Mouse (Mus musculus): ENCODE data around the gene Rab19. TPM values are rescaled to one million over a fixed set of nuclear protein-coding genes. Genes with fewer than 3 reads are reported as not detected.
"Not testable (repeated sequence)": the region's sequence is repeated elsewhere in the genome, so short reads cannot be mapped to it uniquely, and the experiment has no call there.

The Rab19 gene
- total RNA-seq, 2 experiments from 2014 or later = not detected

- intact Hi-C loops (cut with DNase I) = not testable (repeated sequence)
Measured at GRCm38 (mm10) chr6:39378161-39378835, 2.7 kb upstream of the Rab19 start.

DNA sequence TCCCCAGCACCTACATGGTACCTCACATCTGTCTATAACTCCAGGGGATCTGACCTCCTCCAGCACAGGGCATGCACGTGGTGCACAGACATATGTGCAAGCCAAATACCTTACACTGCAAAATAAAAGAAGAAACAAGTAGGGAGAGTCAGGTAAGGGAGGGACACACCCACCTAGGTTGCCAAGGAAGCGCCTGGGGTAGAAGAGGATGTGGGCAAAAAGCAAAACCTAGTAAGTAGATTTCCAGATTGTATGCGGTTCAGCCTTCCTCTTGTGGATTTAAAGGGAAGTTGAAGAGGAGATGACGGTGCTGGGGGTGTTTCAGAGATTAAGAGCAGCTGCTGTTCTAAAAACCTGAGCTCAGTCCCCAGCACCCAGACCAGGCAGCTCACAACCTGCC lies 1.8 kb upstream of the Rab19 start:
- intact Hi-C loops (cut with DNase I) = no loop called here
- no peak for DNase-seq (ENCODE audit: low spot score in 2 of 2)

More at GRCm38 (mm10) chr6:39378161-39378835, 2.7 kb upstream of the Rab19 start:
- DNase-seq (ENCODE audit: low spot score in 2 of 2) = not testable (repeated sequence)

- no peak for DNase-seq (ENCODE audit: low spot score in 2 of 2)
- intact Hi-C loops (cut with DNase I) = no loop called here
Measured at GRCm38 (mm10) chr6:39379749-39380148, 1.2 kb upstream of the Rab19 start.

DNA sequence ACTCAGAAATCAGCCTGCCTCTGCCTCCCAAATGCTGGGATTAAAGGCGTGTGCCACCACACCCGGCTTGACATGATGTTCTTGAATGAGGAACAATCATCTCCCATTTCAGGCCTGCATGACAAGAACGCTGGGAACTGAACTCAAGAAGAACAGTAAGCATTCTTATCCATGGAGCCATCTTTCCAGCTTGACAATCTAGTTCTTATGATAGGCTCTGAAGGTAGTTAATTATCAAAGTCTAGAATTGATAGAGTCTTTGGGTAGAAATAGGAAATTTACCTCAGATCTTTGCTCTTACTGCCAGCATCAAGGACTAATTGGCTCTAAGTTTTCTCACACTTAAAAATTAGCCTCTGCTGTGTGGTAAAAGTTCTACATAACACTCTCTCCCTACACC lies 699 bp upstream of the Rab19 start:
- no peak for DNase-seq (ENCODE audit: low spot score in 2 of 2)
- intact Hi-C loops (cut with DNase I) = no loop called here

DNA sequence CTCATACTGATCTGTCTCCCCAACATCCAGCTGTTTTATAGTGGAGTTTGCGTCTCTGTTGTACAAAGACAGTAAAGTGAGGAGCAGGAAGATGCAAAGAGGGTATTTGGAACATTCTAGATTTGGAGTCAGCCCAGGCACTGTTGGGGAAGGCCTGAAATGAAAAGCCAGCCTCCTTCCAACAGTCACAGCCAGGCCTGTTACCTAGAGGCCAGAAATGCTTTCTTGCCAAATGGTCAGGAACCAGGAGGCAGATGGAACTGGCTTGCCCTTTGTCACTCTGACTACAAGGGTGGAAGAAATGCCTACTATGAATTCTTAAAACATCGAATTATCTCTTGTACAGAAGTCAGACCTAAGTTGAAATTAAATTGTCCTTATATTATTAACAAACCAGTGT lies 9.0 kb downstream of the Rab19 start:
- intact Hi-C loops (cut with DNase I) = no loop called here

DNA sequence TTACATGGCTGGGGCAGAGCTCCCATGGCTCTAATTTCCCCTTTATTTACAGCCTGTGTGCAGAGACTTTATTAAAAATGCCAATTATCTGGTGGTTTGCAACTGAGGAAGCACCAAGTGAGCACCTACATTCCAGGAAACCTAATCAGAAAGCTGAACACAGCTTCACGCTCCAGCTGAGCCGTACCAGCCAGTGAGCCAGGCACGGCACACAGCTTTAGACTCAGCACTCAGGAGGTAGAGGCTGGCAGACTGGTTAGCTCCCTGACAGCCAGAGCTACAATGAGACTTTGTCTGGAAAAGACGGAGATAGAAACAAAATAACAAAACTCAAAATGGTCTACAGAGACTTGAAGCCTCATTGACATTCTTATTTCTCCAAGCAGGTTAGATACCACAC lies 14.5 kb downstream of the Rab19 start:
- no peak for DNase-seq (ENCODE audit: low spot score in 2 of 2)

More for the DNA sequence above, 9.0 kb downstream of the Rab19 start:
- DNase-seq (ENCODE audit: low spot score in 2 of 2) = no peak

DNA sequence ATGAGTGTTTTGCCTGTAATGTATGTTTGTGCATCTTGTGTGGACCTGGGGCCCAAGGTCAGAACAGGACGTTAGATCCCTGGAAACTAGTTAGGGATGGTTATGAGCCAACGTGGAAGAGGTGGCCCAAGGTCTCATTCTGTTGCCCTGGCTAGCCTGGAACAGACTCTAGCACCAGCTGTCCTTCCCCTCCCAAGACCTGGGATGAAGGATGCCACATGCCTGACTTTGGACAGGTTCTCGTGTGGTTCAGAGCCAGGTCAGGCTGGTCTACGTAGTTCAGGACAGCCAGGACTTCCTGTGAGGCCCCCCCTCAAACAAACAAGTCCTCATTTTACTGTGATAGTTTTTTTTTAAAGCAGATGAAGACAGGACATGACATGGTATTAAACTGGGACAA lies 14.9 kb downstream of the Rab19 start:
- intact Hi-C loops (cut with DNase I) = no loop called here
- no peak for DNase-seq (ENCODE audit: low spot score in 2 of 2)

More for the DNA sequence above, 14.5 kb downstream of the Rab19 start:
- intact Hi-C loops (cut with DNase I) = no loop called here

GRCm38 (mm10) chr6:39397046-39397445 lies 16.1 kb downstream of the Rab19 start:
- DNase-seq (ENCODE audit: low spot score in 2 of 2) = no peak
- intact Hi-C loops (cut with DNase I) = no loop called here

DNA sequence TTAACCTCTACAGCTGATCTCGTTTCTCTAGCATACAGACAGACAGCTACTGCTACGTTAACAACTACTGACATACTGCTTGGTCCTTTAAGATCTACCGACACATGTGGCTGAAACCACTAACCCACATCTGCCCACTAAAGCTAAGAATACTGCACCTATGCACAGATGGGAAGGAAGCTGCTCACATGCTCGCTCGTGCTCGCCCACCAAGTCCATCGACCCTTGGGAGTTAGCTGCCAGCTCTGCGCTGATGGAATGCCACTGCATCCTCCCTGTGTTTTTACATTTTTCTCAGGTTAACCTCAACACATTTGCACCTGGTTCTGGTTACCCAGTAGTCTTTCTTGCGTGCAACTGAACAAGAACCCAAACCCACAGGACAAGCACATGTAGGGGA lies 17.4 kb downstream of the Rab19 start:
- intact Hi-C loops (cut with DNase I) = no loop called here
- DNase-seq (ENCODE audit: low spot score in 2 of 2) = no peak

DNA sequence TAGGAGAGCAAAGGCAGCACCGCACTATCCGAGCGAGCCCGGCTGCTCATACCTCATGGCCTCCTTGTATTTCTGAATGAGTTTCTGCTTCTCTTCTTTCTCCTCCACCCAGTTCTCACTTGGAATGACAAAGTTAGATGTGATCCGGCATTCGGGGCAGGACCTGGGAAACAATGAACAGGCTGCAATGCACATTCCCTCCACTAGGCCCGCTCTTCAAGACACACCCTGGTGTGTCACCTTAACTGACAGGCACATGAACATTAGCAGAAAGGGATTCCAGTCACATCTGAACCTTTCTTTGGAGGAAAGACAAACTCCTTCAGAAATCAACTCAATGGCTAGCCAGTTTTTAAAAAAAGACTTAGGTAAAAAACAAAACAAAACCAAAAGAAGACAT lies 19.4 kb downstream of the Rab19 start:
- DNase-seq (ENCODE audit: low spot score in 2 of 2) = no peak
- intact Hi-C loops (cut with DNase I) = no loop called here

DNA sequence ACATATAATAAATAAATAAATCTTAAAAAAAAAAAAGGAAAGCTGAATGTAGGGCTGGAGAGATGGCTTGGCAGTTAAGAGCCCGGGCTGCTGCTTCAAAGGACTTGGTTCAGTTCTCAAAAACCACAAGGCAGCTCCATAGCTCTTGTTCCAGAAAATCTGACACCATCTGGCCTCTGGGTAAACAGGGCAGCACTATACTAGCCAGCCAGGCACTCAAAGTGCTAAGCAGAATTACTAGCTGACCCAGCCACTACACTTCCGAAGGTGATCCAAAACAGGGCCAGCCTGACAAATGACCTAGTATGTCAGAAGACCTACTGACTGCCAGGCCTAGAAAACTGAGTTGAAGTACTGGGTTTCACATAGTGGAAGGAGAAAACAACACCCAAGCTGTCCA lies 22.2 kb downstream of the Rab19 start:
- no peak for DNase-seq (ENCODE audit: low spot score in 2 of 2)
- intact Hi-C loops (cut with DNase I) = no loop called here

- no peak for DNase-seq (ENCODE audit: low spot score in 2 of 2)
- intact Hi-C loops (cut with DNase I) = no loop called here
Measured at GRCm38 (mm10) chr6:39406480-39406879, 25.5 kb downstream of the Rab19 start.

DNA sequence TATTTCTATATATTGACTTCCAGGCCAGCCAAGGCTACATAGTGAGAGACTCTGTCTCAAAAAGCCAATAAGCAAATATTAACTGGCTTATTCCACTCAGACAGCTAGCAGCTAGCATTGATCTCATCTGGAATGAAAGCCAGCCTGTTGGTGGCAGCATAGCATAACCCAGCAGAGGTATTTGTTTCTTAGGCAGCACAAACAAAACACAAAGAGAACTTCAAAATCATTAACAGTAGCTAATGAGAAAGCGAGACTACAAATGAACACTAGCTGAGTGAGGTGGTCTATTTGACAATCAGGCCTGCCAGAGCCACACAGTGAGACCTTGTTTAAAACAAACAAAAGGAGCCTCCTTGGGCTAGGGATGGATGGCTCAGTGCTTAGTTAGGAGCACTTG lies 33.1 kb downstream of the Rab19 start:
- no peak for DNase-seq (ENCODE audit: low spot score in 2 of 2)
- intact Hi-C loops (cut with DNase I) = no loop called here

DNA sequence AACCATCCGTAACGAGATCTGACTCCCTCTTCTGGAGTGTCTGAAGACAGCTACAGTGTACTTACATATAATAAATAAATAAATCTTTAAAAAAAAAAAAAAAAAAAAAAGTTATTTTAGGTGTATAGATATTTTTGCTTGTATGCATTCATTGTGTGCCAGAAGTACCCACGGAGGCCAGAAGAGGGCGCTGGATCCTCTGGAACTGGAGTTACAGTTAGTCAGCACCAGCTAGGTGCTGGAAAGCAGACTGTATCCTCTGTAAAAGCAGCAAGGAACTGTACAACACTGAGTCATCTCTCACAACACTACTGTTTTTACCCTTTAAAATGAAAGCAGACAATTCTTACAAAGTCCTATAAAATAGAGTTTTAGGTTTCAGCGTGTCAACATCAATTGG lies 34.8 kb downstream of the Rab19 start:
- intact Hi-C loops (cut with DNase I) = loop anchor here (2.0 to 5.0 kb wide), 2 partner anchors 35 to 152 kb away; no protein-coding TSS in a partner anchor
- peak; percentile 65 to 85 for DNase-seq (ENCODE audit: low spot score in 2 of 2)

DNA sequence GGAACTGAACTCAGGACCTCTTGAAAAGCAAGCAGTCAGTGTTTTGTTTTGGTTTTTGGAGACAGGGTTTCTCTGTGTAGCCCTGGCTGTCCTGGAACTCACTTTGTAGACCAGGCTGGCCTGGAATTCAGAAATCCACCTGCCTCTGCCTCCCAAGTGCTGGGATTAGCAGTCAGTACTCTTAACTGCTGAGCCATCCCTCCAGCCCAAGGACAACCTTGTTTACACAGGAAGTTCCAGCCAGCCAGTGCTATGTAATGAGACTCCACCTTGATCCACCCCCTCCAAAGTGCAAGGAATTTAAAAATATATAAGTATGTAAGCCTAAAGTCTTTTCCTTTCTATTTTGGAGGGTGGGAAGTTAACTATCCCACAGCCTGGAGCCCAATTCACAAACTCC lies 35.7 kb downstream of the Rab19 start:
- intact Hi-C loops (cut with DNase I) = loop anchor here (2.0 to 5.0 kb wide), 2 partner anchors 34 to 151 kb away; no protein-coding TSS in a partner anchor
- not testable (repeated sequence) for DNase-seq (ENCODE audit: low spot score in 2 of 2)

GRCm38 (mm10) chr6:39419386-39419850 lies 38.4 kb downstream of the Rab19 start:
- DNase-seq (ENCODE audit: low spot score in 2 of 2) = peak; percentile 44 to 54
- intact Hi-C loops (cut with DNase I) = loop anchor here (5.0 kb wide), 1 partner anchor 148 kb away; no protein-coding TSS in a partner anchor

- intact Hi-C loops (cut with DNase I) = loop anchor here (5.0 kb wide), 1 partner anchor 147 kb away; no protein-coding TSS in a partner anchor
- peak; percentile 82 to 89 for DNase-seq (ENCODE audit: low spot score in 2 of 2)
Measured at GRCm38 (mm10) chr6:39419851-39420721, 39.1 kb downstream of the Rab19 start, which contains the start of gene Mkrn1. Gene Mkrn1 (minus strand): TSS chr6:39420462.

GRCm38 (mm10) chr6:39420867-39421266 lies 39.9 kb downstream of the Rab19 start:
- no peak for DNase-seq (ENCODE audit: low spot score in 2 of 2)
- intact Hi-C loops (cut with DNase I) = no loop called here

DNA sequence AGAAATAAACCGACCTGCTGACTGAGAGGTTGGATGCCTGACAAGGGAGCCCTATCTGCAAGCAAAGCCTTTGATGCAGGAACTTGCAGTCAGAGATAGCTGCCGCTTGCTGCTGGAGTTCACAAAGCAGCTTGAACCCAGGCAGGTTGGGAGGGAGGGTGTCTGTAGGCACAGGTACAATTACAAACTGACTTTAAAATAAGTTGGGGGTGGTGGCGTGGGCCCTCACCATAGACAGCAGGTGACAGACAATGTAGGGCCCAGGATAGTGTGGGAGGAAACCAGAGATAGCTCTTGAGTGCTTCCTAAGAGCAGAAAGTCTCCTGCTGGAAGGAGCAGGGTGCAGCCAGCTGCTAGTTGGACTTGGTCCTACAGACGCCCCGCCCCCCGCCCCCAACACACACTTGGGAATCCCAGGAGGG lies 42.2 kb downstream of the Rab19 start:
- DNase-seq (ENCODE audit: low spot score in 2 of 2) = peak in 1 of 2 experiments; percentile 44
- intact Hi-C loops (cut with DNase I) = no loop called here

DNA sequence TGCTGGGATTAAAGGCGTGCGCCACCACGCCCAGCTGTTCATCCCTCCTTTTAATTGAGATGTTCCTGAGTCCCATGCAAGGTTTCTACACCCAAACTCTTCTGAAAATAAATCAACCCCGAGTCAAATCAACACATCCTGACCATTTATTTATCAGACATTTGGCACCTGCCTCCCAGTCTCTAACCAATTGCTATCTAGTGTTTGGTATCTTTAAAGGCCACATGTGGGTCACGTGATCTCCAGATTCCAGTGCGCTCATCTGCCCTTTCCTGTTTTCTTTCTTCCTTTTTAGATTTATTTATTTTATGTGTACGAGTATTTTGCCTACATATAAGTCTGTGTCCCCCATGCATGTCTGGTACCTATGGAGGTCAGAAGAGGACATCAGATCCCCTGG lies 42.7 kb downstream of the Rab19 start:
- DNase-seq (ENCODE audit: low spot score in 2 of 2) = no peak
- intact Hi-C loops (cut with DNase I) = no loop called here
